Mouse (Mus musculus) erythroblast, embryonic 14.5 days (primary cell): Measurements from ENCODE around the gene Inf2.

ENCODE experiments used
- GATA1 ChIP-seq: IDR thresholded peaks from 2 replicates; pipeline ENCODE4 v1.6.1; 2012; ENCODE audit warnings: low read length, inconsistent platforms, mixed read lengths
- TAL1 ChIP-seq: IDR thresholded peaks from 3 replicates; pipeline ENCODE4 v1.6.1; 2012; ENCODE audit warnings: low read length, inconsistent platforms, mixed read lengths

GRCm38 (mm10) chr12:112628197-112628596 is 39.6 kb downstream of the Inf2 start:
- TF ChIP-seq TAL1, result no peak
- TF ChIP-seq GATA1, result no peak
